Mouse (Mus musculus) T-helper 2 cell (primary cell): ENCODE measurements around the gene Oxsr1.

Experiments used
- in situ Hi-C: fragments of 300-600 bp; cut with MboI, MseI; formaldehyde crosslinking; loops from one replicate; pipeline ENCODE4 v1.15.1; 2025; ENCODE audit warnings: high pct_unique_total_duplicates

Gene Oxsr1

GRCm38 (mm10) chr9:119339106-119339505, 16.9 kb upstream of the Oxsr1 start:
- in situ Hi-C loops = loop anchor here (25.0 kb wide), 1 partner anchor 1052 kb away; no protein-coding TSS in a partner anchor

- in situ Hi-C loops = loop anchor here (25.0 kb wide), 1 partner anchor 1051 kb away; no protein-coding TSS in a partner anchor
Observed at GRCm38 (mm10) chr9:119338350-119338749, 16.1 kb upstream of the Oxsr1 start.

- in situ Hi-C loops = loop anchor here (25.0 kb wide), 1 partner anchor 1051 kb away; no protein-coding TSS in a partner anchor
Observed at GRCm38 (mm10) chr9:119337842-119338241, 15.6 kb upstream of the Oxsr1 start.

- in situ Hi-C loops = loop anchor here (25.0 kb wide), 1 partner anchor 1048 kb away; no protein-coding TSS in a partner anchor
Observed at GRCm38 (mm10) chr9:119335571-119335970, 13.3 kb upstream of the Oxsr1 start.

GRCm38 (mm10) chr9:119334834-119335233, 12.6 kb upstream of the Oxsr1 start:
- in situ Hi-C loops = loop anchor here (25.0 kb wide), 1 partner anchor 1048 kb away; no protein-coding TSS in a partner anchor

GRCm38 (mm10) chr9:119334324-119334723, 12.1 kb upstream of the Oxsr1 start:
- in situ Hi-C loops = loop anchor here (25.0 kb wide), 1 partner anchor 1047 kb away; no protein-coding TSS in a partner anchor

GRCm38 (mm10) chr9:119330186-119330963, 8.1 kb upstream of the Oxsr1 start:
- in situ Hi-C loops = loop anchor here (25.0 kb wide), 1 partner anchor 1043 kb away; no protein-coding TSS in a partner anchor

- in situ Hi-C loops = loop anchor here (25.0 kb wide), 1 partner anchor 1041 kb away; no protein-coding TSS in a partner anchor
Observed at GRCm38 (mm10) chr9:119328488-119328887, 6.3 kb upstream of the Oxsr1 start.

GRCm38 (mm10) chr9:119324130-119324529, 1.9 kb upstream of the Oxsr1 start:
- in situ Hi-C loops = no loop called here

GRCm38 (mm10) chr9:119323260-119323645, 1.0 kb upstream of the Oxsr1 start:
- in situ Hi-C loops = no loop called here

- in situ Hi-C loops = no loop called here
Observed at GRCm38 (mm10) chr9:119321392-119322229, 616 bp downstream of the Oxsr1 start.

- in situ Hi-C loops = no loop called here
Observed at GRCm38 (mm10) chr9:119320946-119321345, 1.3 kb downstream of the Oxsr1 start.

GRCm38 (mm10) chr9:119320446-119320845, 1.8 kb downstream of the Oxsr1 start:
- in situ Hi-C loops = no loop called here

GRCm38 (mm10) chr9:119318891-119319290, 3.3 kb downstream of the Oxsr1 start:
- in situ Hi-C loops = no loop called here

- in situ Hi-C loops = no loop called here
Observed at GRCm38 (mm10) chr9:119313096-119313495, 9.1 kb downstream of the Oxsr1 start.

GRCm38 (mm10) chr9:119309067-119309466, 13.2 kb downstream of the Oxsr1 start:
- in situ Hi-C loops = no loop called here

GRCm38 (mm10) chr9:119305863-119306262, 16.4 kb downstream of the Oxsr1 start:
- in situ Hi-C loops = no loop called here

- in situ Hi-C loops = no loop called here
Observed at GRCm38 (mm10) chr9:119298563-119298962, 23.7 kb downstream of the Oxsr1 start.

- in situ Hi-C loops = no loop called here
Observed at GRCm38 (mm10) chr9:119297696-119298095, 24.5 kb downstream of the Oxsr1 start.

- in situ Hi-C loops = no loop called here
Observed at GRCm38 (mm10) chr9:119290791-119291190, 31.4 kb downstream of the Oxsr1 start.

GRCm38 (mm10) chr9:119280894-119281682, 41.1 kb downstream of the Oxsr1 start:
- in situ Hi-C loops = no loop called here
